Mouse (Mus musculus) mesoderm, embryonic 11.5 days (tissue): ENCODE results near the gene B4galt3.
"Not testable (repeated sequence)": the region's sequence is repeated elsewhere in the genome, so short reads cannot be mapped to it uniquely, and the experiment has no call there.

ENCODE experiments used
- DNase-seq: peaks from one replicate; pipeline ENCODE4 v3.0.0-alpha.2; 2012; ENCODE audit warnings: low read depth, low spot score

Gene B4galt3

GRCm38 (mm10) chr1:171283188-171284160 lies 13.3 kb downstream of the B4galt3 start:
- no peak for DNase-seq

GRCm38 (mm10) chr1:171284491-171284890 lies 14.4 kb downstream of the B4galt3 start:
- no peak for DNase-seq

- DNase-seq = no peak
Measured at GRCm38 (mm10) chr1:171285096-171285892, 15.2 kb downstream of the B4galt3 start.

GRCm38 (mm10) chr1:171286517-171286916 lies 16.4 kb downstream of the B4galt3 start:
- DNase-seq = no peak

GRCm38 (mm10) chr1:171287136-171288081 lies 17.3 kb downstream of the B4galt3 start, which contains the start of gene Usp21:
Gene Usp21 (minus strand): TSS chr1:171287991.
- DNase-seq = peak; percentile 94

GRCm38 (mm10) chr1:171288328-171288727 lies 18.2 kb downstream of the B4galt3 start:
- DNase-seq = no peak

GRCm38 (mm10) chr1:171293351-171293750 lies 23.2 kb downstream of the B4galt3 start:
- no peak for DNase-seq

- no peak for DNase-seq
Measured at GRCm38 (mm10) chr1:171293906-171294297, 23.8 kb downstream of the B4galt3 start.

GRCm38 (mm10) chr1:171294298-171295062 lies 24.4 kb downstream of the B4galt3 start, which contains the start of gene Ufc1:
Gene Ufc1 (minus strand): TSS chr1:171295024.
- DNase-seq = peak; percentile 86

GRCm38 (mm10) chr1:171295063-171295402 lies 24.9 kb downstream of the B4galt3 start:
- no peak for DNase-seq

GRCm38 (mm10) chr1:171298226-171298625 lies 28.1 kb downstream of the B4galt3 start:
- DNase-seq = no peak

- DNase-seq = not testable (repeated sequence)
Measured at GRCm38 (mm10) chr1:171306157-171306556, 36.0 kb downstream of the B4galt3 start.

GRCm38 (mm10) chr1:171309321-171309720 lies 39.2 kb downstream of the B4galt3 start:
- no peak for DNase-seq

GRCm38 (mm10) chr1:171319748-171320147 lies 49.6 kb downstream of the B4galt3 start:
- no peak for DNase-seq

- no peak for DNase-seq
Measured at GRCm38 (mm10) chr1:171320151-171320550, 50.0 kb downstream of the B4galt3 start.

GRCm38 (mm10) chr1:171321415-171321814 lies 51.3 kb downstream of the B4galt3 start:
- DNase-seq = peak; percentile 17

GRCm38 (mm10) chr1:171322012-171322411 lies 51.9 kb downstream of the B4galt3 start:
- no peak for DNase-seq

GRCm38 (mm10) chr1:171325571-171325970 lies 55.4 kb downstream of the B4galt3 start:
- no peak for DNase-seq
